17 mouse cellular contexts compared by ENCODE assay signal in genomic region chr11:34939002-34939401, GRCm38 (mm10).
DNase-seq lines count a peak whose midpoint lies in the region; ATAC-seq lines count a peak whose summit lies in the region.
"Had no signal": no experiment of that assay in that cellular context is flagged by ENCODE, and none has a peak within 500 bp of the region (broad histone marks: within the 10 kb centered on the region; RNA-seq: fewer than 3 reads in every experiment).

No protein-coding gene starts in this region.

- WGBS in hindbrain, embryonic 16.5 days, result 78% methylated on average over 4 of the region's 4 CpGs
- WGBS in hindbrain, embryonic 10.5 days, result 89% methylated on average over 4 of the region's 4 CpGs

- ATAC-seq in hindbrain, embryonic 16.5 days, result peak; percentile 48; the same call in 1 of the 2 replicates
- ATAC-seq: liver, embryonic 12.5 days had no signal

- DNase-seq in hindbrain, embryonic 10.5 days (ENCODE audit: low spot score), result no peak
- peak; percentile 63 for DNase-seq in layer of hippocampus, adult 11-12 months (ENCODE audit: low spot score)
- DNase-seq in left cerebral cortex, adult 11 months (ENCODE audit: low spot score), result peak; percentile 34
- peak; percentile 63 to 73 for DNase-seq in right cerebral cortex, postnatal 10 days (ENCODE audit: low spot score in 2 of 2)
- DNase-seq in thymus, postnatal 36 days, result no peak
- no peak for DNase-seq in thymus, postnatal 0 days (ENCODE audit: low spot score)
- no peak for DNase-seq in urinary bladder, postnatal 10 days (ENCODE audit: low spot score)
- DNase-seq: adrenal gland, adult 8-10 months; gastrocnemius, postnatal 10 days; kidney, adult 18-20 months; lung, postnatal 10 days had no signal

- H3K9ac ChIP-seq in hindbrain, embryonic 16.5 days (ENCODE audit: low read depth, low read length), result no peak overlapping the region
- H3K9ac ChIP-seq: embryonic facial prominence, embryonic 13.5 days; heart, embryonic 12.5 days; liver, embryonic 12.5 days had no signal

- H3K4me3 ChIP-seq in hindbrain, embryonic 16.5 days (ENCODE audit: low read length), result no peak overlapping the region
- no peak overlapping the region for H3K4me3 ChIP-seq in hindbrain, embryonic 10.5 days
- H3K4me3 ChIP-seq: embryonic facial prominence, embryonic 13.5 days; heart, embryonic 12.5 days; liver, embryonic 12.5 days; midbrain, embryonic 10.5 days; myocyte had no signal

- no peak overlapping the region for H3K27ac ChIP-seq in hindbrain, embryonic 16.5 days (ENCODE audit: low read depth, low read length)
- H3K27ac ChIP-seq in hindbrain, embryonic 10.5 days, result no peak overlapping the region
- H3K27ac ChIP-seq: embryonic facial prominence, embryonic 13.5 days; liver, embryonic 12.5 days; midbrain, embryonic 10.5 days had no signal

- H3K9me3 ChIP-seq in hindbrain, embryonic 16.5 days (ENCODE audit: control insufficient read depth, low read length), result no peaks in the 10 kb centered on the region
- H3K9me3 ChIP-seq in hindbrain, embryonic 10.5 days, result no peaks in the 10 kb centered on the region
- H3K9me3 ChIP-seq: embryonic facial prominence, embryonic 13.5 days; heart, embryonic 12.5 days; liver, embryonic 12.5 days; midbrain, embryonic 10.5 days had no signal

- H3K27me3 ChIP-seq in hindbrain, embryonic 16.5 days (replicated peaks; ENCODE audit: control insufficient read depth, insufficient read depth, low read length), result no peaks in the 10 kb centered on the region
- H3K27me3 ChIP-seq in hindbrain, embryonic 10.5 days (ENCODE audit: insufficient read depth, poor library complexity, severe bottlenecking), result no peaks in the 10 kb centered on the region
- H3K27me3 ChIP-seq: embryonic facial prominence, embryonic 13.5 days; heart, embryonic 12.5 days; liver, embryonic 12.5 days had no signal

- no peaks in the 10 kb centered on the region for H3K4me1 ChIP-seq in hindbrain, embryonic 16.5 days (ENCODE audit: control insufficient read depth, insufficient read depth, low read depth, low read length)
- peaks cover 16% of the 10 kb centered on the region for H3K4me1 ChIP-seq in hindbrain, embryonic 10.5 days (replicated peaks)
- H3K4me1 ChIP-seq: embryonic facial prominence, embryonic 13.5 days; liver, embryonic 12.5 days had no signal

- H3K36me3 ChIP-seq in hindbrain, embryonic 16.5 days (ENCODE audit: control insufficient read depth, insufficient read depth, low read length), result no peaks in the 10 kb centered on the region
- H3K36me3 ChIP-seq in hindbrain, embryonic 10.5 days, result no peaks in the 10 kb centered on the region
- H3K36me3 ChIP-seq: embryonic facial prominence, embryonic 13.5 days; heart, embryonic 12.5 days; liver, embryonic 12.5 days; midbrain, embryonic 10.5 days had no signal

- H3K4me2 ChIP-seq in hindbrain, embryonic 16.5 days (ENCODE audit: low read length), result no peak overlapping the region
- H3K4me2 ChIP-seq: embryonic facial prominence, embryonic 13.5 days; heart, embryonic 12.5 days; liver, embryonic 12.5 days had no signal

Comparison
In these comparisons a context has a peak if more than half of its experiments do, and no peak if none do; other contexts are left out.
1. DNase-seq: peak in layer of hippocampus, adult 11-12 months (single experiment), left cerebral cortex, adult 11 months (single experiment) and right cerebral cortex, postnatal 10 days (2 of 2); none in hindbrain, embryonic 10.5 days (single experiment), thymus, postnatal 36 days (0 of 2), thymus, postnatal 0 days (single experiment) and urinary bladder, postnatal 10 days (single experiment).